Mouse (Mus musculus): ENCODE data around the gene Fras1. TPM values are rescaled to one million over a fixed set of nuclear protein-coding genes. Genes with fewer than 3 reads are reported as not detected.

Gene Fras1
- polyA plus RNA-seq, 1 experiment from 2014 or later, result 13.8 TPM

DNA sequence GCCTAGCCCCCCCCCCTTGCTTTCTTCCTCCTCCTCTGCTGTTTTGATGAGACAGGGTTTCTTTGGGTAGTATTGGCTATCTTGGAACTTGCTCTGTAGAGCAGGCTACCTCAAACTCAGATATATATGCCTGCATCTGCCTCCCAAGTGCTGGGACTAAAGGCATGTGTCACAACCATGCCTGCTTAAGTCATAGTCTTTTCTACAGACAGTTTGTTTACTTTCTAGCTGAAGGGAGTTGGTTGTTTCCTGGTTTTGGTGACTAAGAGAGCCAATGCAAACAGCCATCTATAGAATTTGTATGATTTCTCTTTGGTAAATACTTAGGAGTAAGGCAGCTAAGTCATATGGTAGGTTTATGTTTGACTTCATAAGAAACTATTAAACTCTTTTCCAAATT is 6.5 kb upstream of the Fras1 start:
- Histone ChIP-seq H3K4me2 (no peak overlapping the region), H3K9ac (ENCODE audit: low read depth, low read length) (no peak overlapping the region), H3K27ac (ENCODE audit: low read depth, low read length) (no peak overlapping the region), H3K36me3 (ENCODE audit: control insufficient read depth, insufficient read depth, low read length) (no peaks in the 10 kb centered on the region), H3K4me3 (ENCODE audit: low read depth, low read length) (no peak overlapping the region), H3K4me1 (replicated peaks; ENCODE audit: control insufficient read depth, insufficient read depth, low read length) (no peaks in the 10 kb centered on the region), H3K9me3 (ENCODE audit: control insufficient read depth, low read length) (no peaks in the 10 kb centered on the region), H3K27me3 (replicated peaks; ENCODE audit: control insufficient read depth, insufficient read depth, low read length) (no peaks in the 10 kb centered on the region; the same call in 1 of the 2 replicates)
- DNase-seq (ENCODE audit: low spot score), result no peak
- ATAC-seq (replicated peaks; ENCODE audit: low FRiP score), result no peak

DNA sequence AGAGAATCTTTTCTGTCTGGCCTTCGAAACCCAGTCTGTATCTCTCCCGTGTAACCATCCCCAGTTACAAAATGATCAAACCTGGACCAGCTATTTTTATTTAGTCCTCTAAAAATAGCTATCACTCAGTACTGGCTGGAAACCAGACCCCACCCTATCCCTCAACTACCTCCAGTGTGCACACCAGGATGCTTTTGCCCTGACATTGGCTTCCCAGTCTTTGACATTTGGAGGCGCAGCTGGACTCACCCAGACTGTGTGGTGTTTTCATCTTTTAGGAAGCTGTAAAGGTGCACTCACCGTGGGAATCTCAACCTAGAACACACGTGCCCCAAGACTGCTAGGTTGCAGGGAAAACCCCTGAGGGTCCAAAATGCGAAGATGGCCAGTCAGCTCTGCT is 649 bp upstream of the Fras1 start:
- Histone ChIP-seq H3K27ac (ENCODE audit: low read depth, low read length) (no peak overlapping the region), H3K4me3 (ENCODE audit: low read depth, low read length) (peak overlapping the region; percentile 58; the same call in 1 of the 2 replicates), H3K36me3 (ENCODE audit: control insufficient read depth, insufficient read depth, low read length) (no peaks in the 10 kb centered on the region), H3K4me1 (replicated peaks; ENCODE audit: control insufficient read depth, insufficient read depth, low read length) (no peaks in the 10 kb centered on the region), H3K27me3 (replicated peaks; ENCODE audit: control insufficient read depth, insufficient read depth, low read length) (peaks cover 44% of the 10 kb centered on the region), H3K4me2 (peak overlapping the region; percentile 75), H3K9me3 (ENCODE audit: control insufficient read depth, low read length) (no peaks in the 10 kb centered on the region), H3K9ac (ENCODE audit: low read depth, low read length) (no peak overlapping the region)
- WGBS, result 34% methylated on average over 6 of the region's 6 CpGs
- ATAC-seq (replicated peaks; ENCODE audit: low FRiP score), result no peak
- DNase-seq (ENCODE audit: low spot score), result no peak

DNA sequence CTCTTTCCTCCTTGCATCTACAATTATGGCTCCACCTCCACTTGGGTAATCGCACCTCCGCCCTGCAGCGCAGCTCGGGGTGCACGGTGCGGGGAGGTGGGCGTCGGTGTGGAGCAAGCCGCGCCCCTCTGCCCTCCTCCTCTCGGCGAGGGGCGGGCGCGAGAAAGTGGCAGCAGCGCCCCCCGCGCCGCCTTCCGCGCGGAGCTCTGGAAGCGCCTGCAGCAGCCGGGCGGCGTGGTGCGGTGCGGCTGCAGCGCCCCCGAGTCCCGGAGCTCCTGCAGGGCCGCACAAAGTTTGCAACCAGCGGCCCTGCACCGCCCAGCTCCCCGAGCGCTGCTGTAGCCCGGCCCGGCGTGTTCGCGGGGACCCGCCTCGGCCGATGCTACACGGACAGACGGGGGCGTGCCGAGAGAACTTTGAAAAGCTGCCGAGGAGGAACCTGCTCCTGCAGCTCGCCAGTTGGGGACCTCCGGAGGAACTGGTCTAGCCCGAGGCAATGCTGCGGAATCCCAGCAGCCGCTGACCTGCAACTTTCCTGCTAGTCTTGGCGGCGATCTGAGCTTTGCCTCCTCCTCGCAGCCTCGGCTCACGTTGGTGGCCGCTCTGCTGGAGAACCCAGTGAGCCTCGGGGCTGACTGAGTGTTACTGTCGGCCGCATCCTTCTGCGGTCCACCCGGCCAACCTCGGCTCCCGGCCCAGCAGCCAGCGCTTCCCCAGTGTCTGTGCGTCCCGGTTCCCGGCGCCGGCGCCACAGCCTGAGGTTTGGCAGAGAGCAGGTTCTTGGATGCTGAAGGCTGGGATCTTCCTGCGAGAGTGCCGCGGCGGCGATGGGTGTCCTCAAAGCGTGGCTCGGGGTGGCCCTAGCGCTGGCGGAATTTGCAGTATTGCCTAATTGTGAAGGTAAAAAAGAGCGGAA is 489 bp downstream of the Fras1 start:
- H3K4me2 ChIP-seq, result peak overlapping the region; percentile 75
- no peaks in the 10 kb centered on the region for H3K4me1 ChIP-seq (replicated peaks; ENCODE audit: control insufficient read depth, insufficient read depth, low read length)
- H3K4me3 ChIP-seq (ENCODE audit: low read depth, low read length), result peak overlapping the region; percentile 58
- peaks cover 44% of the 10 kb centered on the region for H3K27me3 ChIP-seq (replicated peaks; ENCODE audit: control insufficient read depth, insufficient read depth, low read length)
- WGBS, result under 1% methylated on average over 80 of the region's 84 CpGs
- no peaks in the 10 kb centered on the region for H3K36me3 ChIP-seq (ENCODE audit: control insufficient read depth, insufficient read depth, low read length)
- no peak overlapping the region for H3K27ac ChIP-seq (ENCODE audit: low read depth, low read length)
- no peaks in the 10 kb centered on the region for H3K9me3 ChIP-seq (ENCODE audit: control insufficient read depth, low read length)
- H3K9ac ChIP-seq (ENCODE audit: low read depth, low read length), result peak overlapping the region; percentile 42
- DNase-seq (ENCODE audit: low spot score), result peak; percentile 68
- ATAC-seq (replicated peaks; ENCODE audit: low FRiP score), result peak; percentile 74

DNA sequence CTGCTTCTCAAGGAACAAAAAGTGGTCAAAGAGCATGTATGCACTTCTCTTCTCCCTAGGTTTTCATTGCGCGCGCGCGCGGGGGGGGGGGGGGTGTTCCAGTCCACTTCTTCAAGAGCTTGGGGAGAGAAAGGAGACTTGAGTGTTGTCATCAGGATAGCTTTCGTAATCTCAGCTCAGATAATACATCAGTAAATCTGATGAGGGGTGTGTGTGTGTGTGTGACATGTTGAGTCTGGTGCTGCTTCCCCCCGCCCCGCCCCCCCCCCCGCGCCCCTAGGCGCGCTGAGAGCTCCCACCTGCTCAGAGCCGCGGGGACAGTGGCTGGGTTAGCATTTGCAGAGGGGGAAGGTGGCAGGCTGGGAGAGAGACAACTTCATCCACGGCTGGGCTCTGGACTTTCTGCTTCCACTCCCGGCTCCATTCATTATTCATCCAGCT is 1.7 kb downstream of the Fras1 start:
- no peak for ATAC-seq (replicated peaks; ENCODE audit: low FRiP score)
- WGBS, result 3% methylated on average over 14 of the region's 17 CpGs
- H3K9ac ChIP-seq (ENCODE audit: low read depth, low read length), result no peak overlapping the region
- H3K27ac ChIP-seq (ENCODE audit: low read depth, low read length), result no peak overlapping the region
- peaks cover 44% of the 10 kb centered on the region for H3K27me3 ChIP-seq (replicated peaks; ENCODE audit: control insufficient read depth, insufficient read depth, low read length)
- no peaks in the 10 kb centered on the region for H3K4me1 ChIP-seq (replicated peaks; ENCODE audit: control insufficient read depth, insufficient read depth, low read length)
- peak overlapping the region; percentile 58 for H3K4me3 ChIP-seq (ENCODE audit: low read depth, low read length)
- H3K36me3 ChIP-seq (ENCODE audit: control insufficient read depth, insufficient read depth, low read length), result no peaks in the 10 kb centered on the region
- no peaks in the 10 kb centered on the region for H3K9me3 ChIP-seq (ENCODE audit: control insufficient read depth, low read length)
- no peak for DNase-seq (ENCODE audit: low spot score)
- H3K4me2 ChIP-seq, result peak overlapping the region; percentile 75

DNA sequence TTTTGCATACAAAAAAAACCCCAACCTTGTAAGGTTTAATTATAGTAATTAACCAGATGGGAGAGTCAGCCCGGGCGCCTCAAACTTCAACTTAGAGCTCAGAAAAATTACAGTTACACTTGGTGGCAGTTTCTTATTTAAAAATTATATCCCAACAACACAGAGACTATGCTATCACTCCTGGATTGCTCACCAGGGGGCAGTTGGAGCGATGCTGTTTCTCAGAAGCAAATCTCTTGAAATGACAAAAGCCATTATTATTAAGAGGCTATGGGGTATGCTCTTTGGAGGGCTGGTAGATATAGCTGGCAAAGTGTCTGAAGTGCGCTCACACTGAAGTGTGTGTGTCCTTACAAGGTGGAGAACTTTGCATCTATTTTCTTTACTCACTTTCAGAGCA is 2.5 kb downstream of the Fras1 start:
- Histone ChIP-seq H3K4me1 (replicated peaks; ENCODE audit: control insufficient read depth, insufficient read depth, low read length) (no peaks in the 10 kb centered on the region), H3K4me2 (peak overlapping the region; percentile 75; the same call in 1 of the 2 replicates), H3K4me3 (ENCODE audit: low read depth, low read length) (no peak overlapping the region), H3K36me3 (ENCODE audit: control insufficient read depth, insufficient read depth, low read length) (no peaks in the 10 kb centered on the region), H3K9me3 (ENCODE audit: control insufficient read depth, low read length) (no peaks in the 10 kb centered on the region), H3K9ac (ENCODE audit: low read depth, low read length) (no peak overlapping the region), H3K27ac (ENCODE audit: low read depth, low read length) (no peak overlapping the region), H3K27me3 (replicated peaks; ENCODE audit: control insufficient read depth, insufficient read depth, low read length) (peaks cover 44% of the 10 kb centered on the region)
- WGBS, result 63% methylated on average over 4 of the region's 4 CpGs
- ATAC-seq (replicated peaks; ENCODE audit: low FRiP score) (no peak), DNase-seq (ENCODE audit: low spot score) (no peak)

DNA sequence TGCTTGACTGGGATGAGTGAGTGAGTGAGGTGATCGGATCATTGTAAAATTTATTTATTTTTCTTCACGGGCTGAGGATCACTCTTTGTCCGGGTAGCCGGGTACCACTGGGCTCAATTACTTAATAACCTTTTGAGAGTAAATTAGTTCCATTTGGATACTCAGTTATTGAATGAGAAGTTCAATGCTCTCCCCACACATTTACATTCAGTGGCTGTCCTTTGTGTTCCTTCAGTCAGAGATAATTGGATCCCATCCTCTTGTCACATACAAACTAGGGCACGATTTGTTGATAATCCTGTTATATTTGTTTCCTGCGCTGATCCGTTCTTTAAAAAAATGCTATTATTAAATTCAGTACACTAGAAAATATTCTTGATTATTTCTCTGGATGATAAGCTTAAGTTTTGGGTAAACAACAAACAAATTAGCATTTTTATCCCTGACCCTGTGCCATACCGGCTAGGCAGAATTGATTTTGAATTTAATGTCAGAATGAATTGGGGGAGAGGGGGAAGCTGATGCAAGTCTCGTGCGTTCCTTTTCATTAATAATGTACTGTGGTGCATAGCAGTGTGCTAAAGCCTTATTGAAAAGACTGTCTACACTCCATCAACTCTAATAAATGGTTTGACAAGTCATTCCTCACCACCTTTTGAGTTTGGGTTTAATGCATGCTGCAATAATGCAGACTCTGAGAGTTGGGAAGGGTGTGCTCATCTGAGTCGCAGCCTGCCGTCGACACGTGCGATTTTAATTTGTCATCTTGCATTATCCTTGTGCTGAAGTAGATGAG is 12.6 kb downstream of the Fras1 start:
- Histone ChIP-seq H3K27me3 (replicated peaks; ENCODE audit: control insufficient read depth, insufficient read depth, low read length) (no peaks in the 10 kb centered on the region), H3K4me1 (replicated peaks; ENCODE audit: control insufficient read depth, insufficient read depth, low read length) (no peaks in the 10 kb centered on the region), H3K4me3 (ENCODE audit: low read depth, low read length) (no peak overlapping the region), H3K36me3 (ENCODE audit: control insufficient read depth, insufficient read depth, low read length) (no peaks in the 10 kb centered on the region), H3K9me3 (ENCODE audit: control insufficient read depth, low read length) (no peaks in the 10 kb centered on the region; the same call in 1 of the 2 replicates), H3K9ac (ENCODE audit: low read depth, low read length) (no peak overlapping the region), H3K27ac (ENCODE audit: low read depth, low read length) (no peak overlapping the region), H3K4me2 (no peak overlapping the region)
- 91% methylated on average over 15 of the region's 15 CpGs for WGBS
- DNase-seq (ENCODE audit: low spot score) (no peak), ATAC-seq (replicated peaks; ENCODE audit: low FRiP score) (no peak)

DNA sequence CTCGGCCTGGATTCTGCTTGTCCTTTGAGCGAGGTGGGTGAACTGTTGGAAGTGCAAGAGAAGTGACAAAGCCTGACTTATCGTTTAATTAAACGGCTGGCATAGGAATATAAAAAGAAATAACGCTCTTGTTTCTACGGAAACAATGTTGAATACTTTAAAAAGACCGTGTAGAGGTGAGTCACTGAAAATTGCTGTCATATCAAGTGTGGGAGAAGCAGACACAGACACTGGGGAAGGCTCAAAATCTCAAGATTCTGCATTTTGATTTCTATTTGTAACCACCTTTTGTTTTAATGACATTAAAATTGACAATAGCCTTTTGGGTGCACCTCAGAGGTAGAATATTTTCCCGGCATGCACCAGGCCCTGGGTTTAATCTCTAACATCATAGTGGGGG is 14.6 kb downstream of the Fras1 start:
- Histone ChIP-seq H3K4me3 (ENCODE audit: low read depth, low read length) (no peak overlapping the region), H3K36me3 (ENCODE audit: control insufficient read depth, insufficient read depth, low read length) (no peaks in the 10 kb centered on the region), H3K9ac (ENCODE audit: low read depth, low read length) (no peak overlapping the region), H3K4me1 (replicated peaks; ENCODE audit: control insufficient read depth, insufficient read depth, low read length) (no peaks in the 10 kb centered on the region), H3K9me3 (ENCODE audit: control insufficient read depth, low read length) (no peaks in the 10 kb centered on the region; the same call in 1 of the 2 replicates), H3K27ac (ENCODE audit: low read depth, low read length) (no peak overlapping the region), H3K4me2 (no peak overlapping the region), H3K27me3 (replicated peaks; ENCODE audit: control insufficient read depth, insufficient read depth, low read length) (no peaks in the 10 kb centered on the region)
- ATAC-seq (replicated peaks; ENCODE audit: low FRiP score), result no peak
- no peak for DNase-seq (ENCODE audit: low spot score)
- WGBS, result 89% methylated on average over 8 of the region's 8 CpGs

DNA sequence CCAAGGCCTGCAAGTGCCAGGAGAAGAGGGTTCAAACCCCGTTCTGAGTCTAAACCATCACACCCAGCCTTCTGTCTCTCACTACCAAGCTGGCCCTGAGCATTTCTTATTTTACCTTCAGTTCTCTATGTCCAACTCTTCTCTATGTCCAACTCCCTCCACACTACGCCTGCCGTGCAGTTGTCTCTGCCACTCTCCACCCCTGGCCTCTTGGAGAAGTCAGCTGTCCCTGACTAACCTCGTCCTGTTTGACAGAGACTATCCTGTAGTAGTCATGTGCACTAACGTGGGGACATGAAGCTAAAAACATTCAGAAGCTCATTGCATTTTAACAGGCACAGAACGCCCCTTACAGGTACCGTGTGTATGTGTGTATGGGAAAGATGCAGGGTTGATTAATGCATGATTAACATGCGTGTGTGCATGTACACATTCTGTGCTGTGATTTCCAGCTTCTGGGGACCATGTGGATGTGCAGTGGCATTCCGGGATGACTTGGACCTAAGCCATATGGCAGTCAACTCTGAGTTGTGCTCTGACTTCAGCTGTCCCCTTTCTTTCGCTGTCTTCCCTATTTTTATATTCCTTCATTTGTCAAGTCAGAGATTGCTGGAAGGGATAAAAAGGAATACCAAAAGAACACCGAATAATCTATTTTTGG is 16.3 kb downstream of the Fras1 start:
- ATAC-seq (replicated peaks; ENCODE audit: low FRiP score), result no peak
- no peak overlapping the region for H3K9ac ChIP-seq (ENCODE audit: low read depth, low read length)
- no peaks in the 10 kb centered on the region for H3K4me1 ChIP-seq (replicated peaks; ENCODE audit: control insufficient read depth, insufficient read depth, low read length)
- H3K27ac ChIP-seq (ENCODE audit: low read depth, low read length), result no peak overlapping the region
- 81% methylated on average over 11 of the region's 11 CpGs for WGBS
- H3K4me2 ChIP-seq, result no peak overlapping the region
- DNase-seq (ENCODE audit: low spot score), result no peak
- no peaks in the 10 kb centered on the region for H3K36me3 ChIP-seq (ENCODE audit: control insufficient read depth, insufficient read depth, low read length)
- no peaks in the 10 kb centered on the region; the same call in 1 of the 2 replicates for H3K9me3 ChIP-seq (ENCODE audit: control insufficient read depth, low read length)
- H3K27me3 ChIP-seq (replicated peaks; ENCODE audit: control insufficient read depth, insufficient read depth, low read length), result no peaks in the 10 kb centered on the region
- no peak overlapping the region for H3K4me3 ChIP-seq (ENCODE audit: low read depth, low read length)
